Mouse (Mus musculus): ENCODE data around the gene Cacna1c.

- TF ChIP-seq CTCF (IDR thresholded peaks at IDR 0.05) (no peak), EP300 (IDR thresholded peaks at IDR 0.05) (no peak)
These were observed 521.4 kb downstream of the Cacna1c start for GRCm38 (mm10) chr6:118674781-118675180.

Measured in lung, postnatal 0 days (tissue).